Mouse (Mus musculus) bone marrow, adult 2 months (tissue): ENCODE measurements around the gene Hk2. TPM values are rescaled to one million over a fixed set of nuclear protein-coding genes. Genes with fewer than 3 reads are reported as not detected.

ENCODE experiments used
- H3K27ac ChIP-seq: fragments of 200-500 bp; 2 replicates; pipeline ENCODE4 v1.5.1; 2012; ENCODE audit warnings: low read depth, mild to moderate bottlenecking, control low read depth, inconsistent platforms, low read length; ENCODE audit not compliant: control insufficient read depth, poor library complexity, insufficient read depth
- H3K4me1 ChIP-seq: fragments of 200-500 bp; 2 replicates; pipeline ENCODE4 v1.6.1; 2011; ENCODE audit warnings: low read length; ENCODE audit not compliant: control insufficient read depth, insufficient read depth
- H3K4me3 ChIP-seq: fragments of 200-500 bp; replicated peaks from 2 replicates; pipeline ENCODE3; 2011; ENCODE audit warnings: mild to moderate bottlenecking, low read depth, low read length, control low read depth; ENCODE audit not compliant: control insufficient read depth
- CTCF ChIP-seq: fragments of 200-500 bp; IDR thresholded peaks from 2 replicates; pipeline ENCODE4 v1.5.1; 2011; ENCODE audit warnings: low read length, control low read depth; ENCODE audit not compliant: control insufficient read depth, insufficient read depth
- POLR2A ChIP-seq: fragments of 200-500 bp; IDR thresholded peaks from 2 replicates; pipeline ENCODE4 v1.6.1; 2011; ENCODE audit warnings: low read depth, mild to moderate bottlenecking, control low read depth, low read length, borderline replicate concordance; ENCODE audit not compliant: control insufficient read depth
- WGBS: fragments of 180-500 bp; shearing (Covaris S2); methylation state at CpG from one replicate; pipeline ENCODE4 v1.1.7; 2018; 5-methylcytosine and 5-hydroxymethylcytosine counted together
- polyA plus RNA-seq: library from polyadenylated mRNA; stranded (reverse); fragments of >200 nt; gene quantifications from 2 replicates; pipeline ENCODE4 v1.2.4, GENCODE M21; 2011; ENCODE audit warnings: low replicate concordance; ENCODE audit not compliant: missing spikeins, insufficient read depth, insufficient read length

The Hk2 gene
- polyA plus RNA-seq, 1 experiment = 33.9 TPM

DNA sequence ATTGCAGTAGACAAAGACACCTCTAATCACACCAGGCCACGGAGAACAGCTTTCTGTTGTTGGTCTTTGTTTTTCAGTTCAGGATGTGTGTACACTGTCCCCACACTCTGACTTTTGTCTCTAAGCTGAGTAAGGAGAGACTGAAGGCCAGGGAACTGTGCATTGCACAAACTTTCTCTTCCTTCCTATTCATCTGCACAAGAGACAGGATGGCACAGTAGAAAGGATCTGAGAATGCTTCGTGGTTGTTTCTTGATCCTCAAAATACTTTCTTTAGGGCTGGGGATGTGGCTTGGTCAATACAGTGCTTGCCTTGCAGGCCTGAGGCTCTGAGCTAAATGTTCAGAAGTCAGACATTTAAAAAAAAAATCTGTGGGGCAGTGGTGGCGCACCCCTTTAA, 30.7 kb upstream of the Hk2 start:
- Histone ChIP-seq H3K4me3 (no peak overlapping the region), H3K4me1 (peaks cover 5% of the 10 kb centered on the region; the same call in 1 of the 2 replicates), H3K27ac (peak overlapping the region; percentile 19; the same call in 1 of the 2 replicates)
- 41% methylated on average over 3 of the region's 3 CpGs for WGBS
- TF ChIP-seq CTCF (no peak), POLR2A (no peak)

- peak overlapping the region; percentile 96 for H3K27ac ChIP-seq
- 46% methylated on average over 3 of the region's 3 CpGs for WGBS
- peaks cover 3% of the 10 kb centered on the region; the same call in 1 of the 2 replicates for H3K4me1 ChIP-seq
- no peak overlapping the region for H3K4me3 ChIP-seq
- TF ChIP-seq POLR2A (no peak), CTCF (no peak)
Measured at GRCm38 (mm10) chr6:82798202-82798737, 24.0 kb upstream of the Hk2 start.

- Histone ChIP-seq H3K27ac (peak overlapping the region; percentile 96; the same call in 1 of the 2 replicates), H3K4me1 (peaks cover 3% of the 10 kb centered on the region; the same call in 1 of the 2 replicates), H3K4me3 (no peak overlapping the region)
- WGBS = 5% methylated on average over 5 of the region's 5 CpGs
- no peak for TF ChIP-seq CTCF
- TF ChIP-seq POLR2A = no peak
Measured at GRCm38 (mm10) chr6:82797300-82797839, 23.1 kb upstream of the Hk2 start.

GRCm38 (mm10) chr6:82790864-82791263, 16.6 kb upstream of the Hk2 start:
- no peak for TF ChIP-seq CTCF
- TF ChIP-seq POLR2A = no peak
- WGBS = 88% methylated on average over 2 of the region's 2 CpGs
- Histone ChIP-seq H3K27ac (no peak overlapping the region), H3K4me1 (no peaks in the 10 kb centered on the region), H3K4me3 (no peak overlapping the region)

DNA sequence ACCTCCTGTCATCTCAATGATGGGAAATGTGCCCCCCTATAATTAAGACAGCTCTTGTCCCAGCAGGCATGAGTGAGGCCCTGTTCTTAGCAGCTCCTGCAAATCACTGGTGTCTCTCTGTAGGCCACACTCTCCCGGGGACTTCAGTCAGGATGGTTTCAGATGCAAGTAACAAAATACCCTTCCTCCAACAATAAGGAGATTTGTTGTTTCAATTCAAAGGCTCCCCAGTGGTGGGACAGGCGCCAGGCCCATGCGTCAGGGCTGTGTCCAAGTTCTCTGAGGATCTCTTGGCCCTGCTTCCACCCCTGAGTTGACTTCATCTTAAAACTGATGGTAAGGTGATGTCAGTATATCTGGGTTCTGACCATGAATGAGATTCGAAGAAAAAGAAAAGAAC, 9.7 kb upstream of the Hk2 start:
- peaks cover 2% of the 10 kb centered on the region; the same call in 1 of the 2 replicates for H3K4me1 ChIP-seq
- 82% methylated on average over 4 of the region's 4 CpGs for WGBS

GRCm38 (mm10) chr6:82780802-82781393, 6.6 kb upstream of the Hk2 start:
- Histone ChIP-seq H3K4me1 (peaks cover 2% of the 10 kb centered on the region; the same call in 1 of the 2 replicates), H3K4me3 (no peak overlapping the region), H3K27ac (peak overlapping the region; percentile 91)
- no peak for TF ChIP-seq POLR2A
- TF ChIP-seq CTCF = no peak
- 26% methylated on average over 8 of the region's 8 CpGs for WGBS

More for the DNA sequence above, 9.7 kb upstream of the Hk2 start:
- TF ChIP-seq CTCF = no peak
- no peak for TF ChIP-seq POLR2A
- H3K4me3 ChIP-seq = no peak overlapping the region
- no peak overlapping the region for H3K27ac ChIP-seq

DNA sequence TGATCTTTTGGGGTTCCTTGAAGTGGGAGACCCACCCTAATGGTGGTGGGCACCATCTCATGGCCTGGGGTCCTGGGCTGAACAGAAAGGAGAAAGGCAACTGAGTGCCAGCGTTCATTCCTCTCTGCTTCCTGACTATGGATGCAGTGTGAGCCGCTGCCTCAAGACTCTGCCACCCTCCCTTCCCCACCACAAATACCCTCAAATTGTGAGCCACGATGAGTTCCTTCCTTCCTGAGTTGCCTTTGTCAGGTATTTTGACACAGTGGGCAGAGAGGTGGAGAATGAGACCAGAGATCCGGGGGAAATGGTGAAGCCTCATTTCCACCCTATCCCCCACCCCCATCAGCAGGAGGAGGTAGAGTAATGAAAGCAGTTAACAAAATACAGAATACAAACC, 6.1 kb upstream of the Hk2 start:
- WGBS = 5% methylated on average over 4 of the region's 4 CpGs
- peak overlapping the region; percentile 91 for H3K27ac ChIP-seq
- H3K4me3 ChIP-seq = peak overlapping the region; percentile 33
- TF ChIP-seq POLR2A (no peak), CTCF (no peak)
- peaks cover 2% of the 10 kb centered on the region; the same call in 1 of the 2 replicates for H3K4me1 ChIP-seq

- no peak overlapping the region for H3K27ac ChIP-seq
- TF ChIP-seq POLR2A (no peak), CTCF (no peak)
- WGBS = 83% methylated on average over 4 of the region's 4 CpGs
Measured at GRCm38 (mm10) chr6:82777124-82777654, 2.9 kb upstream of the Hk2 start.

More at GRCm38 (mm10) chr6:82777124-82777654, 2.9 kb upstream of the Hk2 start:
- H3K4me1 ChIP-seq = peaks cover 2% of the 10 kb centered on the region; the same call in 1 of the 2 replicates
- H3K4me3 ChIP-seq = no peak overlapping the region
